33 mouse cellular contexts compared by ENCODE assay signal in genomic region chr9:7261667-7262066, GRCm38 (mm10). TPM values are rescaled to one million over a fixed set of nuclear protein-coding genes. Genes with fewer than 3 reads are reported as not detected.
"Had no signal": no experiment of that assay in that cellular context is flagged by ENCODE, and none has a peak within 500 bp of the region (broad histone marks: within the 10 kb centered on the region; RNA-seq: fewer than 3 reads in every experiment).

No protein-coding gene starts in this region.

- H3K9me3 ChIP-seq: heart, embryonic 13.5 days; heart, embryonic 15.5 days; hindbrain, embryonic 13.5 days; hindbrain, embryonic 15.5 days; limb, embryonic 13.5 days; limb, embryonic 15.5 days; liver, embryonic 12.5 days had no signal

- H3K4me1 ChIP-seq: heart, embryonic 13.5 days; heart, embryonic 15.5 days; hindbrain, embryonic 13.5 days; hindbrain, embryonic 15.5 days; limb, embryonic 13.5 days; limb, embryonic 15.5 days; liver, embryonic 12.5 days had no signal

- H3K4me2 ChIP-seq: heart, embryonic 11.5 days; heart, embryonic 13.5 days; heart, embryonic 15.5 days; hindbrain, embryonic 13.5 days; hindbrain, embryonic 15.5 days; limb, embryonic 13.5 days; limb, embryonic 15.5 days; liver, embryonic 12.5 days had no signal

- H3K36me3 ChIP-seq: heart, embryonic 13.5 days; heart, embryonic 15.5 days; hindbrain, embryonic 13.5 days; hindbrain, embryonic 15.5 days; limb, embryonic 13.5 days; limb, embryonic 15.5 days; liver, embryonic 12.5 days had no signal

- H3K4me3 ChIP-seq: heart, adult 2 months; heart, embryonic 13.5 days; heart, embryonic 15.5 days; hindbrain, embryonic 13.5 days; hindbrain, embryonic 15.5 days; layer of hippocampus, adult 2 months; left cerebral cortex, adult 2 months; limb, embryonic 13.5 days; limb, embryonic 15.5 days; liver, embryonic 12.5 days had no signal

- H3K9ac ChIP-seq: heart, embryonic 13.5 days; heart, embryonic 15.5 days; hindbrain, embryonic 13.5 days; hindbrain, embryonic 15.5 days; limb, embryonic 13.5 days; limb, embryonic 15.5 days; liver, embryonic 12.5 days; liver, embryonic 14.5 days had no signal

- H3K27me3 ChIP-seq: heart, embryonic 15.5 days; hindbrain, embryonic 13.5 days; hindbrain, embryonic 15.5 days; limb, embryonic 13.5 days; limb, embryonic 15.5 days; liver, embryonic 12.5 days had no signal

- H3K27ac ChIP-seq: heart, adult 2 months; heart, embryonic 13.5 days; heart, embryonic 15.5 days; hindbrain, embryonic 13.5 days; hindbrain, embryonic 15.5 days; hindbrain, postnatal 0 days; layer of hippocampus, adult 2 months; left cerebral cortex, adult 2 months; limb, embryonic 13.5 days; limb, embryonic 15.5 days; liver, embryonic 12.5 days; liver, embryonic 14.5 days had no signal

- ATAC-seq: hindbrain, postnatal 0 days; intestine, postnatal 0 days; liver, embryonic 12.5 days had no signal

- DNase-seq: gastrocnemius, postnatal 14 days; gastrocnemius, postnatal 36 days; heart, adult 11 months; heart, adult 2 months; heart, postnatal 14 days; heart, postnatal 36 days; kidney, adult 18-20 months; kidney, adult 8-10 months; kidney, postnatal 10 days; kidney, postnatal 25 days; kidney, postnatal 4 days; left cerebral cortex, postnatal 4 days had no signal

RNA-seq across cellular contexts. Expression of gene Mmp13, which starts 10.6 kb away (rescaled TPM):
- total RNA-seq: gastrocnemius, adult 18-20 months; gastrocnemius, adult 8-10 months; gastrocnemius, postnatal 14 days; gastrocnemius, postnatal 36 days; hematopoietic stem cell, adult 5-6 weeks; layer of hippocampus, postnatal 10 days; layer of hippocampus, postnatal 25 days; left cerebral cortex, adult 2 months had no signal
- polyA plus RNA-seq: heart, embryonic 11.5 days; hindbrain, embryonic 11.5 days; hindbrain, embryonic 13.5 days; hindbrain, embryonic 15.5 days; intestine, embryonic 14.5 days; limb, embryonic 11.5 days; limb, embryonic 13.5 days; liver, embryonic 12.5 days had no signal
